Mouse (Mus musculus) retina, postnatal 1 day (tissue): ENCODE data around the gene Steap2.
A peak's percentile ranks its signal among the peaks of the same experiment; 100 is the strongest.

Experiments
- DNase-seq: peaks from one replicate; pipeline ENCODE4 v3.0.0-alpha.2; 2012

The Steap2 gene

GRCm38 (mm10) chr5:5663655-5664370 lies 30.6 kb downstream of the Steap2 start, which contains the start of gene Cfap69:
Gene Cfap69, minus strand, starts transcription at chr5:5664239.
- DNase-seq, result peak; percentile 97

- DNase-seq, result no peak
These were observed 31.3 kb downstream of the Steap2 start for GRCm38 (mm10) chr5:5663057-5663456.

GRCm38 (mm10) chr5:5658680-5659079 lies 35.7 kb downstream of the Steap2 start:
- no peak for DNase-seq

- DNase-seq, result no peak
These were observed 36.4 kb downstream of the Steap2 start for GRCm38 (mm10) chr5:5657932-5658331.

GRCm38 (mm10) chr5:5648817-5649569 lies 45.4 kb downstream of the Steap2 start:
- no peak for DNase-seq

GRCm38 (mm10) chr5:5646173-5646572 lies 48.2 kb downstream of the Steap2 start:
- DNase-seq, result peak; percentile 40

- no peak for DNase-seq
These were observed 55.9 kb downstream of the Steap2 start for GRCm38 (mm10) chr5:5638496-5638895.

- DNase-seq, result no peak
These were observed 68.9 kb downstream of the Steap2 start for GRCm38 (mm10) chr5:5625491-5625890.

- DNase-seq, result no peak
These were observed 76.0 kb downstream of the Steap2 start for GRCm38 (mm10) chr5:5618329-5618728.
